18 mouse cellular contexts compared by ENCODE assay signal in the genomic region with DNA sequence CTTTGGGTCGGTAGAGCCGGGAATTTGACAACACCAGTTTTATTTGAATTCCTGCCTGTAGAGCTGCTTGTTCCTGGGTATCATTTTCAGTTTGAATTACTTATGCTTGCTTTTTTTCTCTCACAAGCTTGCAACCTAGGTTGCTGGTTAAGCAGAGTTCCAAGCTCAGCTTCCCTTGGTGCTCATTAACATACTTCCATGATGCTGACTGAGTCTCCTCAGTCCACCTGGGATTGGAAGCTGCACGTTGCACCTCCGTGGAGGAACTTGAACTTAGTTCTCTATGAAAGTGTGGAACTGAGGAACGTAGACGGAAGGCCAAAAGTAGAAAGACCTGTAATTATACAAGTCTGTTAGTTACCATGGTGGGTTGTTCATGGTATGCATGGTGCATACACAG. TPM values are rescaled to one million over a fixed set of nuclear protein-coding genes. Genes with fewer than 3 reads are reported as not detected.
DNase-seq lines count a peak whose midpoint lies in the region; ATAC-seq and TF ChIP-seq lines count a peak whose summit lies in the region.
"Had no signal": no experiment of that assay in that cellular context is flagged by ENCODE, and none has a peak within 500 bp of the region (broad histone marks: within the 10 kb centered on the region; RNA-seq: fewer than 3 reads in every experiment).

No protein-coding gene starts in this region.

- TF ChIP-seq CTCF in liver, embryonic 14.5 days (IDR thresholded peaks at IDR 0.05; ENCODE audit: low read depth) = no peak

- no peak for TF ChIP-seq EP300 in liver, embryonic 14.5 days (IDR thresholded peaks at IDR 0.05; ENCODE audit: low read depth)

- no peaks in the 10 kb centered on the region for H3K36me3 ChIP-seq in limb, embryonic 13.5 days
- no peaks in the 10 kb centered on the region for H3K36me3 ChIP-seq in limb, embryonic 10.5 days
- no peaks in the 10 kb centered on the region for H3K36me3 ChIP-seq in liver, embryonic 14.5 days (replicated peaks; ENCODE audit: control insufficient read depth, insufficient read depth, low read depth)
- H3K36me3 ChIP-seq: embryonic facial prominence, embryonic 12.5 days; heart, embryonic 15.5 days had no signal

- 0 out of 2 replicates have a peak overlapping the region, but pooled peaks have one; percentile 21 for H3K4me2 ChIP-seq in limb, embryonic 13.5 days (replicated peaks)
- H3K4me2 ChIP-seq in liver, embryonic 14.5 days (ENCODE audit: low read depth) = peak overlapping the region; percentile 57
- H3K4me2 ChIP-seq: embryonic facial prominence, embryonic 12.5 days; heart, embryonic 11.5 days; heart, embryonic 15.5 days had no signal

- H3K4me3 ChIP-seq in limb, embryonic 13.5 days = no peak overlapping the region
- H3K4me3 ChIP-seq in limb, embryonic 10.5 days = no peak overlapping the region
- no peak overlapping the region for H3K4me3 ChIP-seq in liver, embryonic 14.5 days (ENCODE audit: insufficient read depth in 1 of 2, low read depth in 2 of 2, low read length in 2 of 2)
- H3K4me3 ChIP-seq: embryonic facial prominence, embryonic 12.5 days; heart, adult 2 months; heart, embryonic 15.5 days had no signal

- DNase-seq in kidney, adult 8-10 months = peak; percentile 24 to 35
- no peak for DNase-seq in kidney, postnatal 4 days
- DNase-seq in limb, embryonic 10.5 days (ENCODE audit: low spot score) = no peak
- DNase-seq in liver, embryonic 14.5 days (ENCODE audit: low read depth in 3 of 3, low spot score in 3 of 3) = no peak
- no peak for DNase-seq in layer of hippocampus, postnatal 14 days (ENCODE audit: low spot score in 2 of 2)
- no peak for DNase-seq in cerebellum, postnatal 36 days
- DNase-seq: adrenal gland, postnatal 10 days; cerebellum, adult 11 months; cerebellum, adult 8-10 months; cerebellum, postnatal 14 days; gastrocnemius, postnatal 14 days; heart, adult 2 months; heart, postnatal 14 days had no signal

- 57% methylated on average over 6 of the region's 6 CpGs for WGBS in limb, embryonic 13.5 days
- WGBS in limb, embryonic 10.5 days = 92% methylated on average over 6 of the region's 6 CpGs
- WGBS in liver, embryonic 14.5 days (ENCODE audit: insufficient replicate concordance) = 83% methylated on average over 6 of the region's 6 CpGs

- no peaks in the 10 kb centered on the region for H3K9me3 ChIP-seq in limb, embryonic 13.5 days
- no peaks in the 10 kb centered on the region for H3K9me3 ChIP-seq in limb, embryonic 10.5 days (replicated peaks)
- no peaks in the 10 kb centered on the region for H3K9me3 ChIP-seq in liver, embryonic 14.5 days (ENCODE audit: control insufficient read depth, low read length)
- H3K9me3 ChIP-seq: embryonic facial prominence, embryonic 12.5 days; heart, embryonic 15.5 days had no signal

- peaks cover 16% of the 10 kb centered on the region; the same call in 1 of the 2 replicates for H3K4me1 ChIP-seq in limb, embryonic 13.5 days
- no peaks in the 10 kb centered on the region for H3K4me1 ChIP-seq in limb, embryonic 10.5 days
- peaks cover 23 to 24% of the 10 kb centered on the region in 2 experiments for H3K4me1 ChIP-seq in liver, embryonic 14.5 days (replicated peaks; ENCODE audit: control insufficient read depth in 2 of 2, insufficient read depth in 2 of 2, low read length in 1 of 2)
- H3K4me1 ChIP-seq: embryonic facial prominence, embryonic 12.5 days; heart, embryonic 15.5 days had no signal

- no peak for ATAC-seq in limb, embryonic 13.5 days (ENCODE audit: low FRiP score, low read depth)
- 0 out of 2 replicates have a peak, but pooled peaks have one; percentile 11 for ATAC-seq in liver, embryonic 14.5 days (ENCODE audit: insufficient read depth)
- ATAC-seq: forebrain, embryonic 16.5 days had no signal

- no peak overlapping the region for H3K27ac ChIP-seq in limb, embryonic 13.5 days
- H3K27ac ChIP-seq in limb, embryonic 10.5 days = no peak overlapping the region
- peak overlapping the region; percentile 25; the same call in 1 of the 2 replicates for H3K27ac ChIP-seq in liver, embryonic 14.5 days
- H3K27ac ChIP-seq: embryonic facial prominence, embryonic 12.5 days; heart, adult 2 months; heart, embryonic 15.5 days had no signal

- no peaks in the 10 kb centered on the region for H3K27me3 ChIP-seq in limb, embryonic 13.5 days
- H3K27me3 ChIP-seq in limb, embryonic 10.5 days (ENCODE audit: low read depth, poor library complexity, severe bottlenecking) = no peaks in the 10 kb centered on the region
- H3K27me3 ChIP-seq in liver, embryonic 14.5 days (ENCODE audit: control insufficient read depth, insufficient read depth, low read length) = no peaks in the 10 kb centered on the region
- H3K27me3 ChIP-seq: embryonic facial prominence, embryonic 12.5 days; heart, embryonic 15.5 days had no signal

- H3K9ac ChIP-seq in limb, embryonic 13.5 days = no peak overlapping the region
- H3K9ac ChIP-seq in liver, embryonic 14.5 days (replicated peaks) = peak overlapping the region; percentile 31; the same call in 1 of the 2 replicates
- H3K9ac ChIP-seq: embryonic facial prominence, embryonic 12.5 days; heart, embryonic 15.5 days had no signal

RNA-seq across cellular contexts. Expression of gene Ahcyl2, which starts 16.1 kb away (rescaled TPM):
- 17.9 and 20.2 TPM in 2 replicates for polyA plus RNA-seq in limb, embryonic 13.5 days (2015; fragmentation: Nextera tagmentation; extraction: Ambion mirVana)
- 14.1 and 15.9 TPM in 2 replicates for polyA plus RNA-seq in limb, embryonic 10.5 days (2016; fragmentation: Nextera tagmentation; extraction: Ambion mirVana)
- 3.5 and 4.2 TPM in 2 replicates for polyA plus RNA-seq in liver, embryonic 14.5 days (2012; rRNA removed)
- polyA plus RNA-seq in liver, embryonic 14.5 days (2014; fragmentation: Nextera tagmentation; extraction: Ambion mirVana) = 3.2 and 3.9 TPM in 2 replicates
- total RNA-seq in layer of hippocampus, postnatal 14 days (2021) = 100 to 1,000 TPM; 160 to 162 TPM

RNA-seq across cellular contexts. Expression of gene Smo, which starts 48.7 kb away (rescaled TPM):
- 55.4 and 58.5 TPM in 2 replicates for polyA plus RNA-seq in limb, embryonic 13.5 days (2015; fragmentation: Nextera tagmentation; extraction: Ambion mirVana)
- 67.6 and 69.3 TPM in 2 replicates for polyA plus RNA-seq in limb, embryonic 10.5 days (2016; fragmentation: Nextera tagmentation; extraction: Ambion mirVana)
- polyA plus RNA-seq in liver, embryonic 14.5 days (2012; rRNA removed) = 5.0 and 5.5 TPM in 2 replicates
- polyA plus RNA-seq in liver, embryonic 14.5 days (2014; fragmentation: Nextera tagmentation; extraction: Ambion mirVana) = 2.2 and 2.6 TPM in 2 replicates
- total RNA-seq in layer of hippocampus, postnatal 14 days (2021) = 10 to 100 TPM; 12.9 to 14.4 TPM

Comparison
In these comparisons a context has a peak if more than half of its experiments do, and no peak if none do; other contexts are left out.
1. DNase-seq: peak in kidney, adult 8-10 months (2 of 2); none in kidney, postnatal 4 days (0 of 2), limb, embryonic 10.5 days (single experiment), liver, embryonic 14.5 days (0 of 3), layer of hippocampus, postnatal 14 days (0 of 2) and cerebellum, postnatal 36 days (0 of 2).